Mouse (Mus musculus): ENCODE measurements around the gene 3110021N24Rik. TPM values are rescaled to one million over a fixed set of nuclear protein-coding genes. Genes with fewer than 3 reads are reported as not detected.

The 3110021N24Rik gene
- polyA plus RNA-seq, 1 experiment from 2014 or later = 0.33 TPM

- no peaks in the 10 kb centered on the region for H3K9me3 ChIP-seq (replicated peaks)
- H3K4me2 ChIP-seq = no peak overlapping the region
- no peak for ATAC-seq
- no peak overlapping the region for H3K9ac ChIP-seq
- H3K27ac ChIP-seq = no peak overlapping the region
- H3K27me3 ChIP-seq (replicated peaks) = no peaks in the 10 kb centered on the region
- no peaks in the 10 kb centered on the region for H3K4me1 ChIP-seq
- H3K4me3 ChIP-seq = no peak overlapping the region
- no peaks in the 10 kb centered on the region for H3K36me3 ChIP-seq
These were observed 49.1 kb downstream of the 3110021N24Rik start for GRCm38 (mm10) chr4:108768527-108768926.

- Histone ChIP-seq H3K4me2 (peak overlapping the region; percentile 96), H3K4me1 (peaks cover 11% of the 10 kb centered on the region), H3K4me3 (peak overlapping the region; percentile 71), H3K9ac (peak overlapping the region; percentile 75), H3K9me3 (replicated peaks) (no peaks in the 10 kb centered on the region), H3K36me3 (no peaks in the 10 kb centered on the region), H3K27ac (peak overlapping the region; percentile 76; the same call in 1 of the 2 replicates), H3K27me3 (replicated peaks) (peaks cover 43% of the 10 kb centered on the region)
- under 1% methylated on average over 7 of the region's 7 CpGs for WGBS (ENCODE audit: insufficient replicate concordance)
- ATAC-seq = no peak
These were observed 60.3 kb downstream of the 3110021N24Rik start for GRCm38 (mm10) chr4:108779763-108780056.

- peaks cover 11% of the 10 kb centered on the region for H3K4me1 ChIP-seq
- H3K36me3 ChIP-seq = no peaks in the 10 kb centered on the region
- no peaks in the 10 kb centered on the region for H3K9me3 ChIP-seq (replicated peaks)
- H3K4me3 ChIP-seq = peak within 1 kb of the TSS; percentile 71
- WGBS (ENCODE audit: insufficient replicate concordance) = under 1% methylated on average over 101 of the region's 111 CpGs
- H3K27me3 ChIP-seq (replicated peaks) = peaks cover 43% of the 10 kb centered on the region
- H3K27ac ChIP-seq = peak within 1 kb of the TSS; percentile 76
- H3K9ac ChIP-seq = peak within 1 kb of the TSS; percentile 75
- ATAC-seq = peak; percentile 77
- H3K4me2 ChIP-seq = peak within 1 kb of the TSS; percentile 96
These were observed 60.8 kb downstream of the 3110021N24Rik start, which contains the start of gene Zfyve9 for GRCm38 (mm10) chr4:108780057-108780863. Zfyve9 (minus strand) TSS chr4:108780798.

- no peaks in the 10 kb centered on the region for H3K36me3 ChIP-seq
- no peak overlapping the region for H3K27ac ChIP-seq
- H3K4me1 ChIP-seq = peaks cover 11% of the 10 kb centered on the region
- H3K9me3 ChIP-seq (replicated peaks) = no peaks in the 10 kb centered on the region
- H3K4me3 ChIP-seq = peak overlapping the region; percentile 71
- no peak for ATAC-seq
- peak overlapping the region; percentile 96 for H3K4me2 ChIP-seq
- H3K27me3 ChIP-seq (replicated peaks) = peaks cover 43% of the 10 kb centered on the region
- WGBS (ENCODE audit: insufficient replicate concordance) = 3% methylated on average over 20 of the region's 20 CpGs
- peak overlapping the region; percentile 75 for H3K9ac ChIP-seq
These were observed 61.4 kb downstream of the 3110021N24Rik start for GRCm38 (mm10) chr4:108780864-108781205.

- 65% methylated on average over 3 of the region's 3 CpGs for WGBS (ENCODE audit: insufficient replicate concordance)
- Histone ChIP-seq H3K27ac (no peak overlapping the region), H3K27me3 (replicated peaks) (peaks cover 43% of the 10 kb centered on the region), H3K4me2 (no peak overlapping the region), H3K9ac (no peak overlapping the region), H3K4me3 (no peak overlapping the region), H3K4me1 (peaks cover 11% of the 10 kb centered on the region), H3K9me3 (replicated peaks) (no peaks in the 10 kb centered on the region), H3K36me3 (no peaks in the 10 kb centered on the region)
- no peak for ATAC-seq
These were observed 62.1 kb downstream of the 3110021N24Rik start for GRCm38 (mm10) chr4:108781596-108781995.

- Histone ChIP-seq H3K9me3 (replicated peaks) (no peaks in the 10 kb centered on the region), H3K27me3 (replicated peaks) (peaks cover 43% of the 10 kb centered on the region), H3K9ac (no peak overlapping the region), H3K4me1 (peaks cover 11% of the 10 kb centered on the region), H3K36me3 (no peaks in the 10 kb centered on the region), H3K4me3 (no peak overlapping the region), H3K4me2 (no peak overlapping the region), H3K27ac (no peak overlapping the region)
- 19% methylated on average over 8 of the region's 8 CpGs for WGBS (ENCODE audit: insufficient replicate concordance)
- ATAC-seq = no peak
These were observed 63.1 kb downstream of the 3110021N24Rik start for GRCm38 (mm10) chr4:108782421-108783085.

GRCm38 (mm10) chr4:108789258-108789936 is 69.9 kb downstream of the 3110021N24Rik start:
- H3K27me3 ChIP-seq (replicated peaks) = no peaks in the 10 kb centered on the region
- H3K9me3 ChIP-seq (replicated peaks) = no peaks in the 10 kb centered on the region
- H3K4me2 ChIP-seq = no peak overlapping the region
- no peak for ATAC-seq
- WGBS (ENCODE audit: insufficient replicate concordance) = 48% methylated on average over 6 of the region's 6 CpGs
- no peaks in the 10 kb centered on the region for H3K36me3 ChIP-seq
- no peak overlapping the region for H3K27ac ChIP-seq
- H3K4me1 ChIP-seq = no peaks in the 10 kb centered on the region
- no peak overlapping the region for H3K4me3 ChIP-seq
- H3K9ac ChIP-seq = no peak overlapping the region

- no peak overlapping the region for H3K27ac ChIP-seq
- no peaks in the 10 kb centered on the region for H3K27me3 ChIP-seq (replicated peaks)
- 27% methylated on average over 1 of the region's 1 CpGs for WGBS (ENCODE audit: insufficient replicate concordance)
- H3K9me3 ChIP-seq (replicated peaks) = no peaks in the 10 kb centered on the region
- H3K4me2 ChIP-seq = no peak overlapping the region
- H3K9ac ChIP-seq = no peak overlapping the region
- H3K36me3 ChIP-seq = no peaks in the 10 kb centered on the region
- H3K4me1 ChIP-seq = no peaks in the 10 kb centered on the region
- no peak for ATAC-seq
- H3K4me3 ChIP-seq = no peak overlapping the region
These were observed 71.1 kb downstream of the 3110021N24Rik start for GRCm38 (mm10) chr4:108790507-108790906.

GRCm38 (mm10) chr4:108793941-108794340 is 74.5 kb downstream of the 3110021N24Rik start:
- H3K4me3 ChIP-seq = no peak overlapping the region
- H3K36me3 ChIP-seq = no peaks in the 10 kb centered on the region
- H3K4me1 ChIP-seq = no peaks in the 10 kb centered on the region
- no peak overlapping the region for H3K9ac ChIP-seq
- H3K27me3 ChIP-seq (replicated peaks) = no peaks in the 10 kb centered on the region
- no peak for ATAC-seq
- no peak overlapping the region for H3K4me2 ChIP-seq
- H3K27ac ChIP-seq = no peak overlapping the region
- H3K9me3 ChIP-seq (replicated peaks) = no peaks in the 10 kb centered on the region
- 44% methylated on average over 1 of the region's 1 CpGs for WGBS (ENCODE audit: insufficient replicate concordance)

- no peaks in the 10 kb centered on the region for H3K27me3 ChIP-seq (replicated peaks)
- H3K27ac ChIP-seq = no peak overlapping the region
- no peaks in the 10 kb centered on the region for H3K4me1 ChIP-seq
- no peaks in the 10 kb centered on the region for H3K36me3 ChIP-seq
- WGBS (ENCODE audit: insufficient replicate concordance) = 35% methylated on average over 4 of the region's 4 CpGs
- H3K9ac ChIP-seq = no peak overlapping the region
- no peak overlapping the region for H3K4me3 ChIP-seq
- no peak overlapping the region for H3K4me2 ChIP-seq
- H3K9me3 ChIP-seq (replicated peaks) = no peaks in the 10 kb centered on the region
- no peak for ATAC-seq
These were observed 77.3 kb downstream of the 3110021N24Rik start for GRCm38 (mm10) chr4:108796701-108797100.

- ATAC-seq = no peak
- Histone ChIP-seq H3K36me3 (no peaks in the 10 kb centered on the region), H3K9ac (no peak overlapping the region), H3K4me3 (no peak overlapping the region), H3K9me3 (replicated peaks) (no peaks in the 10 kb centered on the region), H3K27ac (no peak overlapping the region), H3K4me2 (no peak overlapping the region), H3K27me3 (replicated peaks) (no peaks in the 10 kb centered on the region), H3K4me1 (no peaks in the 10 kb centered on the region)
- WGBS (ENCODE audit: insufficient replicate concordance) = 35% methylated on average over 2 of the region's 2 CpGs
These were observed 78.8 kb downstream of the 3110021N24Rik start for GRCm38 (mm10) chr4:108798083-108798830.

GRCm38 (mm10) chr4:108803535-108803934 is 84.1 kb downstream of the 3110021N24Rik start:
- Histone ChIP-seq H3K27ac (no peak overlapping the region), H3K4me3 (no peak overlapping the region), H3K27me3 (replicated peaks) (no peaks in the 10 kb centered on the region), H3K36me3 (no peaks in the 10 kb centered on the region), H3K4me1 (no peaks in the 10 kb centered on the region), H3K4me2 (no peak overlapping the region), H3K9ac (no peak overlapping the region), H3K9me3 (replicated peaks) (no peaks in the 10 kb centered on the region)
- WGBS (ENCODE audit: insufficient replicate concordance) = 66% methylated on average over 2 of the region's 2 CpGs
- no peak for ATAC-seq

Data from liver, embryonic 12.5 days (tissue).